Comparison of ENCODE assay signal across 10 mouse cellular contexts in genomic region chr1:185969231-185969630, GRCm38 (mm10).
DNase-seq lines count a peak whose midpoint lies in the region; ATAC-seq and TF ChIP-seq lines count a peak whose summit lies in the region.
"Had no signal": no experiment of that assay in that cellular context is flagged by ENCODE, and none has a peak within 500 bp of the region (broad histone marks: within the 10 kb centered on the region; RNA-seq: fewer than 3 reads in every experiment).

No protein-coding gene starts in this region.

- no peak overlapping the region for H3K27ac ChIP-seq in hindbrain, postnatal 0 days
- no peak overlapping the region for H3K27ac ChIP-seq in hindbrain, embryonic 14.5 days
- H3K27ac ChIP-seq in gastrocnemius, adult 2 months = peak overlapping the region; percentile 48
- H3K27ac ChIP-seq: hindbrain, embryonic 15.5 days; macrophage had no signal

- TF ChIP-seq CTCF in hindbrain, postnatal 0 days (IDR thresholded peaks at IDR 0.05; ENCODE audit: low read depth) = no peak; the same call in 1 of the 2 replicates
- TF ChIP-seq CTCF in gastrocnemius, adult 2 months (IDR thresholded peaks at IDR 0.05) = no peak

- no peaks in the 10 kb centered on the region for H3K9me3 ChIP-seq in hindbrain, postnatal 0 days (ENCODE audit: low read length)
- H3K9me3 ChIP-seq in hindbrain, embryonic 14.5 days (ENCODE audit: control insufficient read depth, low read length) = no peaks in the 10 kb centered on the region
- H3K9me3 ChIP-seq: hindbrain, embryonic 15.5 days had no signal

- 31% methylated on average over 2 of the region's 2 CpGs for WGBS in hindbrain, postnatal 0 days
- WGBS in hindbrain, embryonic 14.5 days = 29% methylated on average over 2 of the region's 2 CpGs

- no peak overlapping the region for H3K4me3 ChIP-seq in hindbrain, postnatal 0 days (ENCODE audit: low read length)
- no peak overlapping the region for H3K4me3 ChIP-seq in hindbrain, embryonic 14.5 days (replicated peaks; ENCODE audit: low read length)
- no peak overlapping the region for H3K4me3 ChIP-seq in gastrocnemius, adult 2 months
- H3K4me3 ChIP-seq: hindbrain, embryonic 15.5 days had no signal

- peak; percentile 67 for DNase-seq in hindbrain, postnatal 0 days (ENCODE audit: low spot score)
- no peak for DNase-seq in hindbrain, embryonic 14.5 days (ENCODE audit: low spot score)
- DNase-seq in gastrocnemius, adult 2 months = peak; percentile 79
- peak; percentile 19 for DNase-seq in kidney, adult 9 months
- DNase-seq in lung, postnatal 25 days (ENCODE audit: low spot score) = peak; percentile 61
- DNase-seq in right cerebral cortex, adult 18-20 months = no peak
- no peak for DNase-seq in layer of hippocampus, postnatal 14 days (ENCODE audit: low spot score in 2 of 2)
- DNase-seq in spleen, postnatal 36 days (ENCODE audit: low spot score in 2 of 2) = no peak

- H3K4me2 ChIP-seq in hindbrain, postnatal 0 days (ENCODE audit: low read depth, low read length) = no peak overlapping the region
- H3K4me2 ChIP-seq in hindbrain, embryonic 14.5 days (replicated peaks) = no peak overlapping the region
- H3K4me2 ChIP-seq: hindbrain, embryonic 15.5 days had no signal

- no peaks in the 10 kb centered on the region for H3K36me3 ChIP-seq in hindbrain, postnatal 0 days (ENCODE audit: insufficient read depth, low read length)
- H3K36me3 ChIP-seq in hindbrain, embryonic 14.5 days (replicated peaks; ENCODE audit: control insufficient read depth, insufficient read depth) = no peaks in the 10 kb centered on the region
- H3K36me3 ChIP-seq: hindbrain, embryonic 15.5 days had no signal

- intact Hi-C loops in gastrocnemius, adult 2 months (cut with DNase I) = no loop called here

- H3K9ac ChIP-seq in hindbrain, postnatal 0 days (replicated peaks; ENCODE audit: low read length) = no peak overlapping the region
- H3K9ac ChIP-seq in hindbrain, embryonic 14.5 days = no peak overlapping the region
- H3K9ac ChIP-seq: hindbrain, embryonic 15.5 days had no signal

- H3K4me1 ChIP-seq in hindbrain, postnatal 0 days (ENCODE audit: insufficient read depth, low read length) = no peaks in the 10 kb centered on the region
- H3K4me1 ChIP-seq in hindbrain, embryonic 14.5 days (replicated peaks; ENCODE audit: control insufficient read depth, insufficient read depth, low read length) = no peaks in the 10 kb centered on the region
- H3K4me1 ChIP-seq: hindbrain, embryonic 15.5 days had no signal

- ATAC-seq in hindbrain, postnatal 0 days = peak; percentile 61; the same call in 1 of the 2 replicates
- ATAC-seq in hindbrain, embryonic 14.5 days (ENCODE audit: low FRiP score) = no peak

- H3K27me3 ChIP-seq in hindbrain, postnatal 0 days (ENCODE audit: insufficient read depth, low read length) = no peaks in the 10 kb centered on the region
- H3K27me3 ChIP-seq in hindbrain, embryonic 14.5 days (ENCODE audit: control insufficient read depth, insufficient read depth, low read length) = no peaks in the 10 kb centered on the region
- H3K27me3 ChIP-seq: hindbrain, embryonic 15.5 days had no signal

Comparison
In these comparisons a context has a peak if more than half of its experiments do, and no peak if none do; other contexts are left out.
1. DNase-seq: peak in hindbrain, postnatal 0 days (single experiment), gastrocnemius, adult 2 months (single experiment), kidney, adult 9 months (single experiment) and lung, postnatal 25 days (single experiment); none in hindbrain, embryonic 14.5 days (single experiment), right cerebral cortex, adult 18-20 months (single experiment), layer of hippocampus, postnatal 14 days (0 of 2) and spleen, postnatal 36 days (0 of 2).